Mouse (Mus musculus): ENCODE results near the gene Trappc10. TPM values are rescaled to one million over a fixed set of nuclear protein-coding genes. Genes with fewer than 3 reads are reported as not detected.

Gene Trappc10
- total RNA-seq, 4 experiments from 2014 or later: 59.1 to 66.4 (median 60.2) TPM

- DNase-seq: peak; percentile 80
Observed at GRCm38 (mm10) chr10:78159906-78160305, 84.5 kb downstream of the Trappc10 start.

- peak; percentile 61 for DNase-seq
Observed at GRCm38 (mm10) chr10:78159252-78159878, 85.1 kb downstream of the Trappc10 start.

GRCm38 (mm10) chr10:78158041-78158440, 86.4 kb downstream of the Trappc10 start:
- DNase-seq: peak; percentile 63

GRCm38 (mm10) chr10:78156926-78157325, 87.5 kb downstream of the Trappc10 start:
- DNase-seq: no peak

GRCm38 (mm10) chr10:78148834-78149766, 95.3 kb downstream of the Trappc10 start:
- DNase-seq: no peak

GRCm38 (mm10) chr10:78147908-78148441, 96.5 kb downstream of the Trappc10 start:
- no peak for DNase-seq

GRCm38 (mm10) chr10:78143727-78144505, 100.5 kb downstream of the Trappc10 start:
- DNase-seq: no peak

- DNase-seq: no peak
Observed at GRCm38 (mm10) chr10:78140843-78141242, 103.6 kb downstream of the Trappc10 start.

GRCm38 (mm10) chr10:78140251-78140600, 104.2 kb downstream of the Trappc10 start:
- DNase-seq: no peak

GRCm38 (mm10) chr10:78139572-78140250, 104.7 kb downstream of the Trappc10 start:
- no peak for DNase-seq

GRCm38 (mm10) chr10:78138812-78139523, 105.5 kb downstream of the Trappc10 start:
- DNase-seq: no peak

GRCm38 (mm10) chr10:78137191-78137590, 107.2 kb downstream of the Trappc10 start:
- no peak for DNase-seq

Other genes starting within 250 kb of the Trappc10 start
- gene Pfkl, start 234.6 kb downstream of the Trappc10 start, total RNA-seq (2022): 100 to 1,000 TPM in 1 of 4 experiments, 10 to 100 TPM in 3; 79.7 to 108 (median 89.6) TPM
- gene Dnmt3l, start 202.7 kb downstream of the Trappc10 start, total RNA-seq (2022): 10 to 100 TPM in 3 of 4 experiments, 1 to 10 TPM in 1; 4.3 to 41.2 (median 20.8) TPM
- gene Aire, start 201.0 kb downstream of the Trappc10 start, total RNA-seq (2022): not detected
- 10 to 100 TPM; 17.7 to 20.6 (median 18.7) TPM for gene Icosl, start 175.3 kb downstream of the Trappc10 start, total RNA-seq (2022)
- 100 to 1,000 TPM; 187 to 284 (median 230) TPM for gene D10Jhu81e, start 74.9 kb downstream of the Trappc10 start, total RNA-seq (2022)
- 10 to 100 TPM; 20.1 to 22.4 (median 21.3) TPM for gene Pwp2, start 59.5 kb downstream of the Trappc10 start, total RNA-seq (2022)
- 100 to 1,000 TPM; 228 to 370 (median 267) TPM for gene Agpat3, start 107.8 kb upstream of the Trappc10 start, total RNA-seq (2022)
- 100 to 1,000 TPM; 215 to 262 (median 251) TPM for gene Rrp1, start 168.4 kb upstream of the Trappc10 start, total RNA-seq (2022)
- 100 to 1,000 TPM; 276 to 340 (median 329) TPM for gene Cstb, start 181.0 kb upstream of the Trappc10 start, total RNA-seq (2022)
- gene Pdxk, start 220.3 kb upstream of the Trappc10 start, total RNA-seq (2022): 10 to 100 TPM; 31.7 to 46.1 (median 42.1) TPM